Mouse (Mus musculus): ENCODE measurements around the gene Mre11a.

Mre11a gene

GRCm38 (mm10) chr9:14784039-14785002 lies at the start of gene Mre11a, which contains the start of gene Ankrd49:
Gene Mre11a, plus strand, starts transcription at chr9:14784654.
Gene Ankrd49, minus strand, starts transcription at chr9:14784856.
- DNase-seq (ENCODE audit: low read depth, low spot score), result peak; percentile 96

- no peak for DNase-seq (ENCODE audit: low read depth, low spot score)
These were observed 44.8 kb upstream of the Mre11a start for GRCm38 (mm10) chr9:14739498-14740150.

GRCm38 (mm10) chr9:14740151-14740924 lies 44.1 kb upstream of the Mre11a start, which contains the start of gene Piwil4:
Gene Piwil4, minus strand, starts transcription at chr9:14740733.
- no peak for DNase-seq (ENCODE audit: low read depth, low spot score)

GRCm38 (mm10) chr9:14750901-14751502 lies 33.5 kb upstream of the Mre11a start:
- no peak for DNase-seq (ENCODE audit: low read depth, low spot score)

GRCm38 (mm10) chr9:14751503-14752000 lies 32.9 kb upstream of the Mre11a start:
- DNase-seq (ENCODE audit: low read depth, low spot score), result no peak

GRCm38 (mm10) chr9:14752001-14752522 lies 32.4 kb upstream of the Mre11a start, which contains the start of gene Fut4:
Gene Fut4, minus strand, starts transcription at chr9:14752393.
- peak; percentile 26 for DNase-seq (ENCODE audit: low read depth, low spot score)

- no peak for DNase-seq (ENCODE audit: low read depth, low spot score)
These were observed 30.5 kb upstream of the Mre11a start for GRCm38 (mm10) chr9:14753947-14754346.

GRCm38 (mm10) chr9:14754469-14754868 lies 30.0 kb upstream of the Mre11a start:
- no peak for DNase-seq (ENCODE audit: low read depth, low spot score)

GRCm38 (mm10) chr9:14758590-14758989 lies 25.9 kb upstream of the Mre11a start:
- no peak for DNase-seq (ENCODE audit: low read depth, low spot score)

- DNase-seq (ENCODE audit: low read depth, low spot score), result no peak
These were observed 25.2 kb upstream of the Mre11a start for GRCm38 (mm10) chr9:14759261-14759660.

- DNase-seq (ENCODE audit: low read depth, low spot score), result peak; percentile 23
These were observed 19.7 kb upstream of the Mre11a start for GRCm38 (mm10) chr9:14764765-14765164.

GRCm38 (mm10) chr9:14769811-14770210 lies 14.6 kb upstream of the Mre11a start:
- DNase-seq (ENCODE audit: low read depth, low spot score), result no peak

GRCm38 (mm10) chr9:14770803-14771471 lies 13.5 kb upstream of the Mre11a start, which contains the start of gene 1700012B09Rik:
Gene 1700012B09Rik, minus strand, starts transcription at chr9:14771030.
- DNase-seq (ENCODE audit: low read depth, low spot score), result no peak

GRCm38 (mm10) chr9:14772074-14772473 lies 12.4 kb upstream of the Mre11a start:
- no peak for DNase-seq (ENCODE audit: low read depth, low spot score)

- peak; percentile 26 for DNase-seq (ENCODE audit: low read depth, low spot score)
These were observed 10.6 kb upstream of the Mre11a start for GRCm38 (mm10) chr9:14773813-14774212.

- no peak for DNase-seq (ENCODE audit: low read depth, low spot score)
These were observed 6.1 kb upstream of the Mre11a start for GRCm38 (mm10) chr9:14778341-14778740.

- no peak for DNase-seq (ENCODE audit: low read depth, low spot score)
These were observed 2.9 kb downstream of the Mre11a start for GRCm38 (mm10) chr9:14787356-14787755.

GRCm38 (mm10) chr9:14805714-14806113 lies 21.3 kb downstream of the Mre11a start:
- no peak for DNase-seq (ENCODE audit: low read depth, low spot score)

GRCm38 (mm10) chr9:14806786-14807185 lies 22.3 kb downstream of the Mre11a start:
- DNase-seq (ENCODE audit: low read depth, low spot score), result no peak

GRCm38 (mm10) chr9:14810111-14810510 lies 25.7 kb downstream of the Mre11a start:
- DNase-seq (ENCODE audit: low read depth, low spot score), result no peak
